Mouse (Mus musculus) gastrocnemius, postnatal 10 days (tissue): Measurements from ENCODE around the gene Sap18b. TPM values are rescaled to one million over a fixed set of nuclear protein-coding genes. Genes with fewer than 3 reads are reported as not detected.

Experiments used
- total RNA-seq, 2 experiments: library from RNA; stranded (reverse); gene quantifications; 2 replicates each; pipeline ENCODE4 v1.2.3; 2021

The Sap18b gene
- total RNA-seq, 2 experiments from 2014 or later, result 96.4 to 97.1 TPM

Other genes with a start within 250 kb of the Sap18b start
- gene Prss54, start 249.0 kb upstream of the Sap18b start, total RNA-seq, result not detected
- 1 to 10 TPM; 1.1 to 2.1 TPM for gene Gins3, start 191.9 kb upstream of the Sap18b start, total RNA-seq
- 10 to 100 TPM in 1 of 2 experiments, 1 to 10 TPM in 1; 8.9 to 12.8 TPM for gene Ndrg4, start 148.4 kb upstream of the Sap18b start, total RNA-seq
- 10 to 100 TPM in 1 of 2 experiments, 1 to 10 TPM in 1; 8.1 to 12.6 TPM for gene Setd6, start 109.5 kb upstream of the Sap18b start, total RNA-seq
- gene Cnot1, start 17.9 kb upstream of the Sap18b start, total RNA-seq, result 10 to 100 TPM; 70.8 to 94.6 TPM
- 1 to 10 TPM; 5.8 to 7.9 TPM for gene Slc38a7, start 28.2 kb downstream of the Sap18b start, total RNA-seq
- gene Got2, start 63.2 kb downstream of the Sap18b start, total RNA-seq, result 100 to 1,000 TPM; 271 to 301 TPM